Mouse (Mus musculus) intestine, postnatal 0 days (tissue): ENCODE data around the gene Arl6ip5. TPM values are rescaled to one million over a fixed set of nuclear protein-coding genes. Genes with fewer than 3 reads are reported as not detected.

ENCODE experiments used
- ATAC-seq: fragments of 200-750 bp; cut with Nextera tagmentation; 2 replicates; pipeline ENCODE4 v1.8.0; 2017; ENCODE audit warnings: mild to moderate bottlenecking, moderate TSS enrichment, moderate library complexity
- H3K27ac ChIP-seq: fragments of 300-500 bp; sonication (generic); 2 replicates; pipeline ENCODE4 v1.5.1; 2014; ENCODE audit warnings: mild to moderate bottlenecking, low read depth, low read length, moderate library complexity
- H3K27me3 ChIP-seq: fragments of 300-500 bp; sonication (generic); replicated peaks from 2 replicates; pipeline ENCODE4 v1.6.1; 2014; ENCODE audit warnings: low read length, mixed read lengths; ENCODE audit not compliant: control insufficient read depth, insufficient read depth
- H3K36me3 ChIP-seq: fragments of 300-500 bp; sonication (generic); 2 replicates; pipeline ENCODE4 v1.6.1; 2014; ENCODE audit warnings: mild to moderate bottlenecking, moderate library complexity; ENCODE audit not compliant: control insufficient read depth, insufficient read depth
- H3K4me1 ChIP-seq: fragments of 300-500 bp; sonication (generic); replicated peaks from 2 replicates; pipeline ENCODE4 v1.6.1; 2014; ENCODE audit warnings: antibody characterized with exemption, low read length, mixed read lengths; ENCODE audit not compliant: control insufficient read depth, insufficient read depth
- H3K4me2 ChIP-seq: fragments of 300-500 bp; sonication (generic); replicated peaks from 2 replicates; pipeline ENCODE4 v1.6.1; 2014; ENCODE audit warnings: low read depth, mild to moderate bottlenecking, moderate library complexity
- H3K4me3 ChIP-seq: fragments of 300-500 bp; sonication (generic); 2 replicates; pipeline ENCODE4 v1.5.1; 2014; ENCODE audit warnings: low read depth, low read length
- H3K9ac ChIP-seq: fragments of 300-500 bp; sonication (generic); 2 replicates; pipeline ENCODE4 v1.6.1; 2014; ENCODE audit warnings: mild to moderate bottlenecking, low read depth, low read length
- H3K9me3 ChIP-seq: fragments of 300-500 bp; sonication (generic); 2 replicates; pipeline ENCODE4 v1.6.1; 2016; ENCODE audit warnings: mixed run types; ENCODE audit not compliant: control insufficient read depth
- CTCF ChIP-seq: sonication (generic); IDR thresholded peaks from 2 replicates; pipeline ENCODE4 v1.5.1; 2016; ENCODE audit warnings: low read depth, mild to moderate bottlenecking, control low read depth, antibody characterized with exemption, moderate library complexity
- WGBS: fragments of 180-500 bp; shearing (Covaris S2); extraction: QIAGEN DNeasy Blood & Tissue Kit; methylation state at CpG from one replicate; pipeline ENCODE4 v1.1.7; 2014; 5-methylcytosine and 5-hydroxymethylcytosine counted together
- polyA plus RNA-seq: library from polyadenylated mRNA; unstranded; fragments of >200 nt; fragmentation: Nextera tagmentation; extraction: Ambion mirVana; gene quantifications from 2 replicates; pipeline ENCODE4 v1.2.1, GENCODE M21; 2015

Gene Arl6ip5
- polyA plus RNA-seq, 1 experiment from 2014 or later = 73.4 TPM

DNA sequence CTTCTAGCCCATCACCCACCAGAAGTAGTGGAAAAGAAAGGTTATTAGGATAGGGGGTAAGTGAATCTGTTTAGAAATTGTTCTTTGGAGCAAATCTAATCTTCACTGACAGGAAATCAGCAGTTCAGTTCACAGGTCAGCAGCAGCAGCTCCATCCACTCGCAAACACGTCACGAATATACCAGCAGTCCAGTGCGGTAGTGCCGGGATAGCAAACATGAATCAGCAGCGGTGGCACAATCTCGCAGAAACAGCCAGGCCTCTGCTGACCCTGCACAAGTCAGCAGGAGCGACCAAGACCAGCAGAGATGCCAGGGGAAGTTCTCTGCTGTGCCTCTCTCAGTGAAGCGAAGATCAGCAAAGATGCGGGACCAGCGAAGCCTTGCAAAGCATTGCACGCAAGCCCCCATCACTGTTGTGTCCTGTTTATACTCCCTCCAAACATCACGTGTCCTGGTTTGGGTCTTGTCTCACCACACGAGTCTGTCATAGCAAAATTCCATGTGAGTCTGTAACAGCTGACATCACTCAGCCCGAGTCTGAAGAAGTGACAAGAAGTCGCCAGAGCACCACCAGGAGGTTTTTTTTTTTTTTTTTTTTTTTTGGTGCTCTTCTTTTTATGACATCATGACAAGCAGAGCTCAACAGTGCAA lies 62.7 kb downstream of the Arl6ip5 start:
- no peak for TF ChIP-seq CTCF

DNA sequence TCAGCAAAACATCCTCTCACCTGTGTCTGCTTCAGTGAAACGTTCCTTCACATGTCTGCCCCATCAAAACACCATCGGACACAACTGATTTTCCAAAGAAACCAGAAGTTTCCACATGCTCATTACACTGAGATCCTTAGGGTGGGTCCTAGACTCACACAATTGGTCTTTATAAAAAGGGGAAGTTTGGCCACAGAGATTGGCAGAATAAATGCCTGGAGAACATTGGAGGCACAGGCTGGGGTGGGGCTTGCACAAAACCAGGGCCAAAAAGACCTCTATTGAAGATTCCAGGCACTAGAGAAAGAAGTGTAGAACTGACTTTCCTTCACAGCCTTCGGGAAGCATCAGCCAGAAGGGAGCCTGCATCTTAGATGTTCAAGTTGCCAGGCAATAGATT lies 63.3 kb downstream of the Arl6ip5 start:
- Histone ChIP-seq H3K36me3 (no peaks in the 10 kb centered on the region), H3K4me2 (no peak overlapping the region), H3K27ac (no peak overlapping the region), H3K9me3 (no peaks in the 10 kb centered on the region), H3K9ac (no peak overlapping the region), H3K4me1 (0 out of 2 replicates have a peak, but pooled peaks cover 5% of the 10 kb centered on the region), H3K4me3 (no peak overlapping the region), H3K27me3 (no peaks in the 10 kb centered on the region)
- TF ChIP-seq CTCF = no peak
- 82% methylated on average over 3 of the region's 3 CpGs for WGBS
- ATAC-seq = no peak

More for the DNA sequence above, 62.7 kb downstream of the Arl6ip5 start:
- WGBS = 68% methylated on average over 16 of the region's 16 CpGs
- no peaks in the 10 kb centered on the region for H3K27me3 ChIP-seq
- H3K4me2 ChIP-seq = no peak overlapping the region
- H3K4me3 ChIP-seq = no peak overlapping the region
- no peak overlapping the region for H3K27ac ChIP-seq
- no peaks in the 10 kb centered on the region for H3K9me3 ChIP-seq
- ATAC-seq = no peak
- no peaks in the 10 kb centered on the region for H3K36me3 ChIP-seq
- no peak overlapping the region for H3K9ac ChIP-seq
- 0 out of 2 replicates have a peak, but pooled peaks cover 1% of the 10 kb centered on the region for H3K4me1 ChIP-seq

DNA sequence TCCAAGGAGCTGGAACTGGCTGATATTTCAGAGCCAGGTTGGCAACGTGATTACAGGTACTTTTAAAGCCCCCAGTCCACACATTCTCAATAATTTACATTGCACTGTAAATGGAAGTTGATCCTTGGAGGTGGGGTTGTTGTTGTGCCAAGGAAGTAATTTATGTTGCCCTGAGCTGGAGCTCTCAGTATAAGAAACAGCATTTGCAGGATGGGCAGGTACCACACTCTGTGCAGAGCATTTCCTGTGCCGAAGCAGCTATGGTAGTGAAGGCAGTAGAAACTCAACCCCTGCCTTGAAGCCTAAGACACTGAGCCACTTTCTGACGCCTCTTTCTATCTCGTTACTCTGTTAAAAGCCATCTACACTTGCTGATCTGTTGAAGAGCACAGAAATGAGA lies 65.3 kb downstream of the Arl6ip5 start:
- H3K4me1 ChIP-seq = 0 out of 2 replicates have a peak, but pooled peaks cover 5% of the 10 kb centered on the region
- ATAC-seq = no peak
- no peaks in the 10 kb centered on the region for H3K27me3 ChIP-seq

DNA sequence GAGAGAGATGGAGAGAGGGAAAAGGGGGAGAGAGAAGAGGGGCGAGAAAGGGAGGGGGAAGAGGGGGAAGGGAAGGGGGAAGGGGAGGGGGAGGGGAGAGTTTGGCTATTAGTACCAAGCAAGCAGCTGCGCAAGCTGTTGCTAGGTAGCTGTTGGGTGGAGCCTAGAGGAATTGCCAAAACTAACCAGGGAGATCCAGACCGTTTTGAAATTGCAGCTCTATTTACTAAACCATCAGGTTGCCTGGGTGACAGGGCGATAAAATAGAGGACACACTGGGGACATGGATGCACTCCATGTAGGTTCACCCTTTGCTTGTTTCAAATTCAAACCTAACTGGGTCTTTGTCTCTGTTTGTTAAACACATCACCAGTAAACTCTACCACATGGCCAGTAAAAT lies 65.9 kb downstream of the Arl6ip5 start:
- H3K36me3 ChIP-seq = no peaks in the 10 kb centered on the region
- no peak for ATAC-seq
- no peak for TF ChIP-seq CTCF
- no peak overlapping the region for H3K9ac ChIP-seq
- no peaks in the 10 kb centered on the region for H3K9me3 ChIP-seq
- 0 out of 2 replicates have a peak, but pooled peaks cover 5% of the 10 kb centered on the region for H3K4me1 ChIP-seq
- H3K27ac ChIP-seq = no peak overlapping the region
- WGBS = 32% methylated on average over 4 of the region's 4 CpGs
- no peak overlapping the region for H3K4me2 ChIP-seq
- H3K4me3 ChIP-seq = no peak overlapping the region
- no peaks in the 10 kb centered on the region for H3K27me3 ChIP-seq

More for the DNA sequence above, 65.3 kb downstream of the Arl6ip5 start:
- H3K4me2 ChIP-seq = no peak overlapping the region
- H3K27ac ChIP-seq = no peak overlapping the region
- 58% methylated on average over 4 of the region's 4 CpGs for WGBS
- H3K9ac ChIP-seq = no peak overlapping the region
- TF ChIP-seq CTCF = no peak
- H3K4me3 ChIP-seq = no peak overlapping the region
- H3K36me3 ChIP-seq = no peaks in the 10 kb centered on the region
- no peaks in the 10 kb centered on the region for H3K9me3 ChIP-seq

DNA sequence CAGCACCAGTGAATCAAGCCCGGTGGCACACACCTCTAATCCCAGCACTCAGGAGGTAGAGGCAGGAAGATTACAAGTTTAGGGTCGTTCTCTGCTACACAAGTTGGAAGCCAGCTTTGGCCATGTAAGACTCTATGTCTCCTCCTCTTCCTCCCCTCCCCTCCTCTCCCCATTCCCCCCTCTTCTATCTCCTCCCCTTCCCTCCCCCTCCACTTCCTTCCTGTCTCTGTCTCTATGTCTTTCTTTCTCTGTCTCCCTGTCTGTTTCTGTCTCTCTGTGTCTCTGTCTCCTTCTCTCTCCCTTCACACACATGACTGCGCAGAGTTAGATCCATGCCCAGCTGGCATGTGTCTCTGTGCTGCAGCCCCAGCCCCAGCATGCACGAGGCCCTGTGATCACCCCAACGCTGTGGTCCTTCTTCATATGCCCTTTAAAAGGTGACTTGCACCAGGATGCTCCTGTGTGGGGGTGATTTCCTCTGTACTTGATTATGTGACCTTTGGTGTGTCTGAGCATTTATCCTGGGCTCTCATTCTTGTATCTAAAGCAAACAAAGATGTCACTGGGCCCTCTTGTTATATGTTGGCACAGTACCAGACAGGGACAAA lies 66.5 kb downstream of the Arl6ip5 start:
- Histone ChIP-seq H3K9me3 (no peaks in the 10 kb centered on the region), H3K9ac (no peak overlapping the region), H3K4me2 (no peak overlapping the region), H3K36me3 (no peaks in the 10 kb centered on the region), H3K4me1 (0 out of 2 replicates have a peak, but pooled peaks cover 5% of the 10 kb centered on the region), H3K27ac (no peak overlapping the region), H3K27me3 (no peaks in the 10 kb centered on the region), H3K4me3 (no peak overlapping the region)
- no peak for TF ChIP-seq CTCF
- no peak for ATAC-seq
- 62% methylated on average over 5 of the region's 5 CpGs for WGBS

DNA sequence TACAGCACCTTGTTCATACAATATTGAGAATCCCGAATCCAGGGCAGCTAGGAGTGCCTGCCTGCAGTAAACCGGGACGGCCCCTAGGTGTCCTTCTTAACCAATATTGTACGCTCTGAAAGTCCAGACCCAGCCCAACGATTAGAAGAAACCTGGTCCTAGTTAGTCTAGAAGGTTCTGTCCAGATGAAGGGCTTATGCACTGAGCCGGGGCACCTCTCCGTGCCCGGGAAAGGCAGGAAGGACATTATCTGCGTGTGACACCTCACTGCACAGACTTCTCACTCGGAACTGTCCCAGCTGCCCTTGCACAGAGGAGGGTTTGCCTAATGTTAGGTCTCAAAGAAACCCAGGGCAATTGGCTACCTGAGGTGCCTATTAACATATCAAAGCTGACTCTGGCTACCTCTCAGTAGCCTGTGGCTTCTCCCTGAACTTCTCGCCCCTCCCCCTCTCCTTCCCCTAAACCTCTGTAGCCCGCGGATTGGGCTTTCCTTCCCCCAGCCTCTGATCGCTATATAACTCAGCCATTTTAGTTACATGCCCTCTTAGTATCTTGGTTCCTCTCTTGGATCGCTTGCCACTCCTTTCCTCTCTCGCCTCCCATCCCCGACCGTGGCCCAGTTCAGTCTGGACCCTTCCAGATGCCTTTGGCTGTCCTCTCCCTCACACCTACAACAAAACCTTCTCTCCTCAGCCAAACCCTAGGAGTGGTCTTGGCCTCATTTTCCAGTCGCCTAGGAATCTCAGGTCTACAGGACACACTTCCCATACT lies 67.7 kb downstream of the Arl6ip5 start:
- H3K4me2 ChIP-seq = peak overlapping the region; percentile 66
- H3K9me3 ChIP-seq = no peaks in the 10 kb centered on the region
- H3K9ac ChIP-seq = peak overlapping the region; percentile 34; the same call in 1 of the 2 replicates
- no peaks in the 10 kb centered on the region for H3K36me3 ChIP-seq
- H3K27me3 ChIP-seq = no peaks in the 10 kb centered on the region
- 0 out of 2 replicates have a peak, but pooled peaks cover 5% of the 10 kb centered on the region for H3K4me1 ChIP-seq
- 10% methylated on average over 19 of the region's 19 CpGs for WGBS
- H3K27ac ChIP-seq = no peak overlapping the region
- peak; percentile 92 for TF ChIP-seq CTCF
- peak; percentile 66 for ATAC-seq
- peak overlapping the region; percentile 24 for H3K4me3 ChIP-seq
